Mouse (Mus musculus): ENCODE results near the gene Dtx3l.

Gene Dtx3l

DNA sequence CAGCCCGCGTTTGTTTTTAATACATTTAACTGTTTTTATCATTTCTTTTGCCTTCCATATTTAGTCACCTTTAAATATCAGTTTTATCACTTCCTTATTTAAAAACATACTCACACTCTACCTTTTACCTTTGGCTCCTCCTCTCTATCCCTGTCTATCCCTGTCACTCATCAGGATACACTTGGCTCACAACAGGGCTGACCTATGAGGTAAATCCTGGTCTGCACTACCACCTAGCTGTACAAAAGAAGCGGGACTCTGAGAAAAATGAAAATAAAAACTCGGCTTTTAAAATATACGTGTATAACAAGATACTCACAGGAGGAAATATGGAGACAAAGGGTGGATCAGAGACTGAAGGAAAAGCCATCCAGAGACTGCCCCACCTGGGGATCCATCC is 50.0 kb downstream of the Dtx3l start:
- no peak for DNase-seq (ENCODE audit: low read depth, low spot score)

GRCm38 (mm10) chr16:35888174-35888573 is 50.8 kb downstream of the Dtx3l start:
- no peak for DNase-seq (ENCODE audit: low read depth, low spot score)
